Mouse (Mus musculus) ES-E14 (cell line): ENCODE measurements around the gene Zfp143.

Experiments
- CHD2 ChIP-seq: IDR thresholded peaks from 2 replicates; pipeline ENCODE4 v1.6.1; 2014; ENCODE audit warnings: mild to moderate bottlenecking, low read depth, low read length, inconsistent platforms
- HCFC1 ChIP-seq: IDR thresholded peaks from 2 replicates; pipeline ENCODE4 v1.6.1; 2012; ENCODE audit warnings: low read length, inconsistent platforms, borderline replicate concordance; ENCODE audit not compliant: insufficient read depth
- MAFK ChIP-seq: IDR thresholded peaks from 2 replicates; pipeline ENCODE4 v1.6.1; 2014; ENCODE audit warnings: mild to moderate bottlenecking, low read depth, low read length, inconsistent platforms; ENCODE audit not compliant: insufficient read depth
- ZNF384 ChIP-seq: IDR thresholded peaks from 2 replicates; pipeline ENCODE4 v1.6.1; 2012; ENCODE audit warnings: low read depth, low read length, inconsistent platforms

- TF ChIP-seq CHD2 (no peak), MAFK (no peak), HCFC1 (peak; percentile 96), ZNF384 (no peak)
Observed at GRCm38 (mm10) chr7:110018117-110018630, 42.8 kb upstream of the Zfp143 start, which contains the start of gene Ipo7.
